Mouse (Mus musculus) liver, embryonic 13.5 days (tissue): ENCODE measurements at regions not wholly inside any gene's neighbourhood (a gene's known extent, or its start where the extent isn't known, plus 50 kb on each side); places are given as distances from the start of the nearest gene placed in this dataset.

ENCODE experiments used
- ATAC-seq: fragments of 200-750 bp; cut with Nextera tagmentation; 2 replicates; pipeline ENCODE4 v1.8.0; 2017; ENCODE audit warnings: low read depth, mild to moderate bottlenecking, moderate number of reproducible peaks, moderate library complexity
- DNase-seq: peaks from one replicate; pipeline ENCODE4 v3.0.0; 2022
- H3K27ac ChIP-seq: fragments of 300-500 bp; sonication (generic); 2 replicates; pipeline ENCODE4 v1.5.1; 2015; ENCODE audit warnings: moderate library complexity, mild to moderate bottlenecking, inconsistent platforms
- H3K27me3 ChIP-seq: fragments of 300-500 bp; sonication (generic); 2 replicates; pipeline ENCODE4 v1.6.1; 2015; ENCODE audit warnings: mild to moderate bottlenecking, inconsistent platforms
- H3K36me3 ChIP-seq: fragments of 300-500 bp; sonication (generic); 2 replicates; pipeline ENCODE4 v1.6.1; 2015; ENCODE audit warnings: mild to moderate bottlenecking, inconsistent platforms
- H3K4me1 ChIP-seq: fragments of 300-500 bp; sonication (generic); replicated peaks from 2 replicates; pipeline ENCODE4 v1.6.1; 2015; ENCODE audit warnings: inconsistent platforms
- H3K4me2 ChIP-seq: fragments of 300-500 bp; sonication (generic); 2 replicates; pipeline ENCODE4 v1.6.1; 2015; ENCODE audit warnings: inconsistent platforms, mild to moderate bottlenecking, moderate library complexity
- H3K4me3 ChIP-seq: fragments of 300-500 bp; sonication (generic); replicated peaks from 2 replicates; pipeline ENCODE4 v1.5.1; 2015; ENCODE audit warnings: mild to moderate bottlenecking, inconsistent platforms
- H3K9ac ChIP-seq: fragments of 300-500 bp; sonication (generic); 2 replicates; pipeline ENCODE4 v1.6.1; 2015; ENCODE audit warnings: mild to moderate bottlenecking, inconsistent platforms
- H3K9me3 ChIP-seq: fragments of 300-500 bp; sonication (generic); replicated peaks from 2 replicates; pipeline ENCODE4 v1.6.1; 2016; ENCODE audit warnings: inconsistent platforms
- WGBS: fragments of 180-500 bp; shearing (Covaris S2); methylation state at CpG from one replicate; pipeline ENCODE4 v1.1.7; 2015; ENCODE audit not compliant: insufficient replicate concordance; 5-methylcytosine and 5-hydroxymethylcytosine counted together

- no peak overlapping the region for H3K4me2 ChIP-seq
- no peaks in the 10 kb centered on the region for H3K27me3 ChIP-seq
- ATAC-seq = no peak
- no peak overlapping the region for H3K9ac ChIP-seq
- no peaks in the 10 kb centered on the region for H3K4me1 ChIP-seq
- no peaks in the 10 kb centered on the region for H3K36me3 ChIP-seq
- no peak for DNase-seq
- WGBS = 64% methylated on average over 15 of the region's 15 CpGs
- no peaks in the 10 kb centered on the region; the same call in 1 of the 2 replicates for H3K9me3 ChIP-seq
- H3K4me3 ChIP-seq = no peak overlapping the region
- no peak overlapping the region for H3K27ac ChIP-seq
These were observed 195.7 kb downstream of the Gm26897 start for GRCm38 (mm10) chr5:111929180-111929990.

DNA sequence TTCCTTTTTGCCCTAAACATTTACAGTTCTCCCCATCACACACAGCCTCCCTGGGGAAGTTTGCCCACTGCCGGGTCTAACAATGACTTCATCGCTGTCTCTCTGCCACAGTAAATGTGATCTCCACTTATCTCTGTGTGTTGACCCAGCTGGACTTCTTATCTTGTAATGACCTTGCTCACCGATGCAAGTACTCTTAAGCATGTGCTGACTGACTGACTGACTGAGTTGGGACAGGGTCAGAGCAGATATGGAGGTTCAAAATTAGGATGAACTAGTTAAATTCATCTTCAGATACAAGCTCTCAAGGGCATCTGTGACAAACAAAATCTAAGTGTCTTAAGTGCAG is 196.2 kb downstream of the Gm26897 start:
- Histone ChIP-seq H3K27me3 (no peaks in the 10 kb centered on the region), H3K4me2 (no peak overlapping the region), H3K9me3 (no peaks in the 10 kb centered on the region; the same call in 1 of the 2 replicates), H3K27ac (no peak overlapping the region), H3K9ac (no peak overlapping the region), H3K36me3 (no peaks in the 10 kb centered on the region), H3K4me3 (no peak overlapping the region), H3K4me1 (no peaks in the 10 kb centered on the region)
- WGBS = 38% methylated on average over 3 of the region's 3 CpGs
- ATAC-seq (no peak), DNase-seq (no peak)

- Histone ChIP-seq H3K36me3 (no peaks in the 10 kb centered on the region), H3K27me3 (no peaks in the 10 kb centered on the region), H3K9ac (no peak overlapping the region), H3K4me1 (no peaks in the 10 kb centered on the region), H3K27ac (no peak overlapping the region), H3K4me3 (no peak overlapping the region), H3K9me3 (no peaks in the 10 kb centered on the region; the same call in 1 of the 2 replicates), H3K4me2 (no peak overlapping the region)
- no peak for DNase-seq
- ATAC-seq = no peak
- 47% methylated on average over 3 of the region's 3 CpGs for WGBS
These were observed 198.0 kb downstream of the Gm26897 start for GRCm38 (mm10) chr5:111931733-111932132.

DNA sequence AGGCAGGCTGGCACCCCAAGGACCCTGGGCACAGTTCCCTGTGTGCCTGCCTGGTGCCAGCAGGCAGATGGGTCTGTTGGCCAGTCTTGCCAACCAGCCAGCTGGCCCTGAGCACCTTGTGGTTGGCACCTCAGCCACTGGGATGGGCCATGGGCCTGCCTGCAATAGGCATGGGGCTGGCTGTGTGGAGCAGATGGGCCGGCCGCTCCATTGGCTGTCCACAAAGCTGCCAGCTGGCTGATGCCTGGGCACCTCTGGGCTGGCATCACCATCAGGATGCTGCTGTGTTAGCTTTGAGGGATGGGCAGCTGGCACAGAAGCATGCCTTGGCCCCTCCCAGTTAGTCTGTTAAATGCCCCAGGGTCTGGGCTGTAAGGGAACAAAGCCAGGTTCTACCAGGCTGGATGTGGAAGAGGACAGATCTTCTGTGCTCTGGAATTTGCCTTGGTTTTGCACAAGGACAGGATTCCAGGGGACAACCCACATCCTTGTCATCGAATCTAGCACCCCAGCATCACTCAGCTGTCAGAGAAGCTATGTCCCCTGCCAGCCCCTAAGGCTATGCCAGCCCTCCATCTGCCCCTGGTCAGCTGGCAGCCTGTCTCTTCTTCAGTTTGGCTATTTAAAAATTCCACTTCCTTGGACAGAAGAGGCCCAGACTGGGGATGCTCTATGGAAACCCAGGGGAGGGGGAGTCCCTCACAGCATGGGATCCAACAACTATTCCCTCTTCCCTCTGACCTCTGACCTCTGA is 201.8 kb downstream of the Gm26897 start:
- no peaks in the 10 kb centered on the region for H3K36me3 ChIP-seq
- no peak overlapping the region for H3K4me3 ChIP-seq
- H3K27me3 ChIP-seq = no peaks in the 10 kb centered on the region
- H3K9ac ChIP-seq = no peak overlapping the region
- 55% methylated on average over 3 of the region's 3 CpGs for WGBS
- no peaks in the 10 kb centered on the region; the same call in 1 of the 2 replicates for H3K9me3 ChIP-seq
- ATAC-seq (no peak), DNase-seq (no peak)
- H3K27ac ChIP-seq = no peak overlapping the region
- no peaks in the 10 kb centered on the region for H3K4me1 ChIP-seq
- H3K4me2 ChIP-seq = no peak overlapping the region

DNA sequence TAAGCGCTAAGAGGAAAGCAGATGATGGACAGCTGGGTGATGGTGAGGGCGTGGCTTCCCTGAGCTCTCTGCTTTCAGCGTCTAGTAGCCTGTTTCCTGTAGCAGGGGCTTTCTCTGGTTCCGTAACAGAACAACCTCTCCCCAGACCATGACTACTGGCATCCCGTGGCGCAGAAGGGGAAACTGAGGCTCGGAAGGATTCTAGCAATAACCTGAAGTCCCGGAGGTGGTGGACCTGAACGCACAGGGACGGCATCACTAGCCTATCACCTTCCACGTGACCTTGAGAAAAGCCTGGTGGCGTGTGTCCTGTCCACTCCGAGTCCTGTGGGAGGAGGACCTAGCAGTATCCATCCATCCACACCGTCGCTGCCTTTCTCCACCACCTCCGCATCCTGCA is 208.1 kb downstream of the Gm26897 start:
- no peaks in the 10 kb centered on the region for H3K36me3 ChIP-seq

GRCm38 (mm10) chr5:111942792-111943191 is 209.1 kb downstream of the Gm26897 start:
- Histone ChIP-seq H3K4me1 (no peaks in the 10 kb centered on the region), H3K36me3 (no peaks in the 10 kb centered on the region), H3K9ac (no peak overlapping the region), H3K9me3 (no peaks in the 10 kb centered on the region), H3K27ac (no peak overlapping the region), H3K4me3 (no peak overlapping the region), H3K27me3 (no peaks in the 10 kb centered on the region), H3K4me2 (no peak overlapping the region)
- WGBS = 61% methylated on average over 2 of the region's 2 CpGs
- ATAC-seq = no peak
- DNase-seq = no peak

More for the DNA sequence above, 208.1 kb downstream of the Gm26897 start:
- H3K4me1 ChIP-seq = no peaks in the 10 kb centered on the region
- H3K4me3 ChIP-seq = no peak overlapping the region
- no peak overlapping the region for H3K27ac ChIP-seq
- ATAC-seq (no peak), DNase-seq (no peak)
- no peaks in the 10 kb centered on the region for H3K27me3 ChIP-seq
- H3K9ac ChIP-seq = no peak overlapping the region
- no peaks in the 10 kb centered on the region for H3K9me3 ChIP-seq
- WGBS = 69% methylated on average over 16 of the region's 16 CpGs
- H3K4me2 ChIP-seq = no peak overlapping the region

DNA sequence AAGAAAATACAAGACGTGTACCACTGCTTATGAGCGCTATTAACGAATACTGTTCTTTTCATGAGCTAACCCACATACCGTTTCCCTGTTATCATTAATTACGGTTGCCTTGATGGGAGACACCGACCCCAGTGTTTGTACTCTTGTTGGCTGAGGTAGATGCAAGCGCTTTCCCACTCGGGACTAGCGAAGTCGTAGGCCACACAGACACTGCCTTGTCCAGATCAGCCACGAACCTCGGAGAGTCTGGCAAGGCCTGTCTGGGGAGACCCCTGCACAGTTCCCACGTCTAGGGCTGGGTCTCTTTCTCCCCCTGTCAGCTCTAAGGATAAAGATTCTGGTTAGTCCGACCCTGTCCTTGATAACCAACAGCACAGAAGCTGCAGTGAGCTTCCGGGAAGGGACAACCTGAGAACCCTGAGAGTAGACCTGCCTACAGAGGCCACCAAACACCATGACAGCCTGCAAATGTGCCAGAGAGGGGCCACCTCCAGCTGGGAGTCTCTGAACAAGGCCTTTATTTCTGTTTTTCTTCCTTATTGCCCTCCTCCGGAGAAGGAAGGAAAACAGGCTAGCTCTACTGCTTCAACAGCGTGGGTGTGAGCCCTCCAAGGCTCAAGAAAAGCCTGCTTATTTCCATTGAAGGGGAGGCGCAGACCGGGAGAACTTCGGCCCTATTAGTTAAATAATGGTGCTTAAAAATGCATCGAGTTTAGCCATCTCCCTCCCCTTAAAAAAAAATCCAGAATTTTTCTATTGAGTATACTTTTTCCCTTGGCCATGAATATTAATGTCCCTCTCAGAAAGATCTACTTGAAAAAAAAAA is 209.8 kb downstream of the Gm26897 start:
- H3K9ac ChIP-seq = no peak overlapping the region
- 65% methylated on average over 21 of the region's 21 CpGs for WGBS

GRCm38 (mm10) chr5:111944273-111944971 is 210.7 kb downstream of the Gm26897 start:
- Histone ChIP-seq H3K27me3 (no peaks in the 10 kb centered on the region), H3K4me1 (no peaks in the 10 kb centered on the region), H3K27ac (no peak overlapping the region), H3K9me3 (no peaks in the 10 kb centered on the region), H3K4me3 (no peak overlapping the region), H3K36me3 (no peaks in the 10 kb centered on the region), H3K4me2 (no peak overlapping the region), H3K9ac (no peak overlapping the region)
- WGBS = 32% methylated on average over 28 of the region's 28 CpGs
- ATAC-seq (no peak), DNase-seq (no peak)

More for the DNA sequence above, 209.8 kb downstream of the Gm26897 start:
- no peak overlapping the region for H3K27ac ChIP-seq
- H3K4me1 ChIP-seq = no peaks in the 10 kb centered on the region
- H3K27me3 ChIP-seq = no peaks in the 10 kb centered on the region
- H3K4me3 ChIP-seq = no peak overlapping the region
- DNase-seq (no peak), ATAC-seq (no peak)
- no peak overlapping the region for H3K4me2 ChIP-seq
- no peaks in the 10 kb centered on the region for H3K9me3 ChIP-seq
- H3K36me3 ChIP-seq = no peaks in the 10 kb centered on the region

DNA sequence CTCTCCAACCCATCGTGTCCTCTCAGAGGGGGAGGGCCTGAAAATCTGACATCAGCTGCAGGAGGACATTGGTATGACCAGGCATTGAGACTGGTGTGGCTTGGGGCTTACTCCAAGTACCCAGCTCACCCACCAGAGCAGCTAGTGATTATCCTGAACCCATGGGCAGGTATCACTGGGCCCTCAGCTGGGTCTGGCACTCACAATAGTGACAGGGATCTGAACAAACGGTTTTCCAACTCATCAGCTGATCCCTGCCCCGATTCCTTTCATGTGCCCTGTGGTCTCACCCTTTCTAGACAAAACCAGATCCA is 211.2 kb downstream of the Gm26897 start:
- Histone ChIP-seq H3K27me3 (no peaks in the 10 kb centered on the region), H3K27ac (no peak overlapping the region), H3K9me3 (no peaks in the 10 kb centered on the region), H3K9ac (no peak overlapping the region), H3K4me3 (no peak overlapping the region), H3K36me3 (no peaks in the 10 kb centered on the region), H3K4me1 (no peaks in the 10 kb centered on the region), H3K4me2 (no peak overlapping the region)
- no peak for DNase-seq
- no peak for ATAC-seq
- WGBS = 27% methylated on average over 3 of the region's 3 CpGs

DNA sequence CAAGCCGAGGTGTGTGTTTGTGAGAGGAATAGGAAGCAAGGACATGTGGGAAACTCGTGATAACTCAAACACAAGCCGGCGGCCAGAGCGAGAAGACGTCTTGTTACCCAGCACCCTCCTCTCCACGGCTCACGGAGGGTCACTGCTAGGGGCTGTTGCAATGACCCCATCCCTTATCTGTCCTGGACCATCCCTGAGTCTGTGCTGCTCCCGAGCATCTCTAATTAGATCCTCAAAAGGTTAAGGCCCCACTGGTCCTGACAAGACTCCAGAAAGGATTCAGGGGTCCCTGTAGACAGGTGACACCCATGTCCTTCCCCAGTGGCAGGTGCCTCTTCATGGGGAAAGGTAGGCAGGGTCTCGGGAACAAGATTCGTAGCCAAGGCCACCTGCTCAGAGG is 212.6 kb downstream of the Gm26897 start:
- Histone ChIP-seq H3K27me3 (no peaks in the 10 kb centered on the region), H3K36me3 (no peaks in the 10 kb centered on the region), H3K4me3 (no peak overlapping the region), H3K4me1 (no peaks in the 10 kb centered on the region), H3K4me2 (no peak overlapping the region), H3K9ac (no peak overlapping the region), H3K9me3 (no peaks in the 10 kb centered on the region), H3K27ac (no peak overlapping the region)
- 67% methylated on average over 11 of the region's 11 CpGs for WGBS
- ATAC-seq = no peak
- no peak for DNase-seq

GRCm38 (mm10) chr5:111957698-111958097 is 224.0 kb downstream of the Gm26897 start:
- Histone ChIP-seq H3K4me3 (no peak overlapping the region), H3K4me2 (no peak overlapping the region), H3K36me3 (no peaks in the 10 kb centered on the region), H3K27ac (no peak overlapping the region), H3K4me1 (no peaks in the 10 kb centered on the region), H3K9ac (no peak overlapping the region), H3K27me3 (no peaks in the 10 kb centered on the region), H3K9me3 (no peaks in the 10 kb centered on the region)
- WGBS = 58% methylated on average over 28 of the region's 28 CpGs
- ATAC-seq (no peak), DNase-seq (no peak)
